Mouse (Mus musculus) stomach, postnatal 0 days (tissue): ENCODE data around the gene Atoh8.

Source experiments
- CTCF ChIP-seq: IDR thresholded peaks from 2 replicates; pipeline ENCODE4 v1.5.1; 2016; ENCODE audit warnings: antibody characterized with exemption, low read depth, mild to moderate bottlenecking, moderate library complexity
- EP300 ChIP-seq: optimal IDR thresholded peaks from 2 replicates; pipeline ENCODE3; 2016; ENCODE audit warnings: antibody characterized with exemption

- no peak for TF ChIP-seq CTCF
- TF ChIP-seq EP300 = no peak
Measured at GRCm38 (mm10) chr6:72253911-72254587, 18.7 kb upstream of the Atoh8 start.
